Mouse (Mus musculus): ENCODE measurements around the gene Atad1. TPM values are rescaled to one million over a fixed set of nuclear protein-coding genes. Genes with fewer than 3 reads are reported as not detected.

The Atad1 gene
- polyA plus RNA-seq, 1 experiment from 2014 or later = 68.7 TPM

GRCm38 (mm10) chr19:32645939-32646338 is 93.6 kb downstream of the Atad1 start:
- no peak overlapping the region for H3K27ac ChIP-seq (ENCODE audit: low read length)
- no peak overlapping the region for H3K4me3 ChIP-seq (replicated peaks; ENCODE audit: low read length)
- no peaks in the 10 kb centered on the region for H3K27me3 ChIP-seq (ENCODE audit: control insufficient read depth, insufficient read depth, low read length)
- H3K4me2 ChIP-seq (ENCODE audit: low read depth, low read length) = no peak overlapping the region
- 0 out of 2 replicates have a peak, but pooled peaks cover 4% of the 10 kb centered on the region for H3K9me3 ChIP-seq (replicated peaks; ENCODE audit: control insufficient read depth, low read length)
- H3K36me3 ChIP-seq (ENCODE audit: control insufficient read depth, insufficient read depth, low read length) = no peaks in the 10 kb centered on the region
- 85% methylated on average over 7 of the region's 7 CpGs for WGBS
- H3K9ac ChIP-seq (ENCODE audit: low read length) = no peak overlapping the region
- H3K4me1 ChIP-seq (ENCODE audit: control insufficient read depth, insufficient read depth, low read length) = no peaks in the 10 kb centered on the region
- ATAC-seq (ENCODE audit: insufficient read depth, low FRiP score) = no peak

- WGBS = 86% methylated on average over 3 of the region's 3 CpGs
- Histone ChIP-seq H3K36me3 (ENCODE audit: control insufficient read depth, insufficient read depth, low read length) (no peaks in the 10 kb centered on the region), H3K9ac (ENCODE audit: low read length) (no peak overlapping the region), H3K4me3 (replicated peaks; ENCODE audit: low read length) (no peak overlapping the region), H3K27me3 (ENCODE audit: control insufficient read depth, insufficient read depth, low read length) (no peaks in the 10 kb centered on the region), H3K4me2 (ENCODE audit: low read depth, low read length) (no peak overlapping the region), H3K9me3 (replicated peaks; ENCODE audit: control insufficient read depth, low read length) (0 out of 2 replicates have a peak, but pooled peaks cover 4% of the 10 kb centered on the region), H3K4me1 (ENCODE audit: control insufficient read depth, insufficient read depth, low read length) (no peaks in the 10 kb centered on the region), H3K27ac (ENCODE audit: low read length) (no peak overlapping the region)
- ATAC-seq (ENCODE audit: insufficient read depth, low FRiP score) = no peak
Observed at GRCm38 (mm10) chr19:32643642-32644041, 95.9 kb downstream of the Atad1 start.

- Histone ChIP-seq H3K36me3 (ENCODE audit: control insufficient read depth, insufficient read depth, low read length) (no peaks in the 10 kb centered on the region), H3K4me1 (ENCODE audit: control insufficient read depth, insufficient read depth, low read length) (no peaks in the 10 kb centered on the region), H3K4me3 (replicated peaks; ENCODE audit: low read length) (no peak overlapping the region), H3K9me3 (replicated peaks; ENCODE audit: control insufficient read depth, low read length) (0 out of 2 replicates have a peak, but pooled peaks cover 4% of the 10 kb centered on the region), H3K9ac (ENCODE audit: low read length) (no peak overlapping the region), H3K27me3 (ENCODE audit: control insufficient read depth, insufficient read depth, low read length) (no peaks in the 10 kb centered on the region), H3K4me2 (ENCODE audit: low read depth, low read length) (no peak overlapping the region), H3K27ac (ENCODE audit: low read length) (no peak overlapping the region)
- WGBS = 84% methylated on average over 8 of the region's 8 CpGs
- no peak for ATAC-seq (ENCODE audit: insufficient read depth, low FRiP score)
Observed at GRCm38 (mm10) chr19:32641995-32642394, 97.6 kb downstream of the Atad1 start.

- H3K27ac ChIP-seq (ENCODE audit: low read length) = no peak overlapping the region
- no peak overlapping the region for H3K4me3 ChIP-seq (replicated peaks; ENCODE audit: low read length)
- no peak overlapping the region for H3K4me2 ChIP-seq (ENCODE audit: low read depth, low read length)
- 0 out of 2 replicates have a peak, but pooled peaks cover 4% of the 10 kb centered on the region for H3K9me3 ChIP-seq (replicated peaks; ENCODE audit: control insufficient read depth, low read length)
- H3K36me3 ChIP-seq (ENCODE audit: control insufficient read depth, insufficient read depth, low read length) = no peaks in the 10 kb centered on the region
- H3K27me3 ChIP-seq (ENCODE audit: control insufficient read depth, insufficient read depth, low read length) = no peaks in the 10 kb centered on the region
- H3K4me1 ChIP-seq (ENCODE audit: control insufficient read depth, insufficient read depth, low read length) = no peaks in the 10 kb centered on the region
- no peak overlapping the region for H3K9ac ChIP-seq (ENCODE audit: low read length)
- ATAC-seq (ENCODE audit: insufficient read depth, low FRiP score) = no peak
- WGBS = 90% methylated on average over 7 of the region's 7 CpGs
Observed at GRCm38 (mm10) chr19:32641535-32641934, 98.1 kb downstream of the Atad1 start.

GRCm38 (mm10) chr19:32638276-32638903 is 101.2 kb downstream of the Atad1 start:
- Histone ChIP-seq H3K36me3 (ENCODE audit: control insufficient read depth, insufficient read depth, low read length) (no peaks in the 10 kb centered on the region), H3K4me2 (ENCODE audit: low read depth, low read length) (no peak overlapping the region), H3K9ac (ENCODE audit: low read length) (no peak overlapping the region), H3K9me3 (replicated peaks; ENCODE audit: control insufficient read depth, low read length) (no peaks in the 10 kb centered on the region), H3K4me3 (replicated peaks; ENCODE audit: low read length) (no peak overlapping the region), H3K27me3 (ENCODE audit: control insufficient read depth, insufficient read depth, low read length) (no peaks in the 10 kb centered on the region), H3K27ac (ENCODE audit: low read length) (no peak overlapping the region), H3K4me1 (ENCODE audit: control insufficient read depth, insufficient read depth, low read length) (no peaks in the 10 kb centered on the region)
- no peak for ATAC-seq (ENCODE audit: insufficient read depth, low FRiP score)
- 46% methylated on average over 13 of the region's 13 CpGs for WGBS

- WGBS = 61% methylated on average over 16 of the region's 16 CpGs
- H3K27ac ChIP-seq (ENCODE audit: low read length) = no peak overlapping the region; the same call in 1 of the 2 replicates
- ATAC-seq (ENCODE audit: insufficient read depth, low FRiP score) = no peak
Observed at GRCm38 (mm10) chr19:32637357-32638275, 102.0 kb downstream of the Atad1 start.

GRCm38 (mm10) chr19:32634916-32635315 is 104.7 kb downstream of the Atad1 start:
- no peaks in the 10 kb centered on the region for H3K27me3 ChIP-seq (ENCODE audit: control insufficient read depth, insufficient read depth, low read length)
- no peak for ATAC-seq (ENCODE audit: insufficient read depth, low FRiP score)
- no peak overlapping the region for H3K4me3 ChIP-seq (replicated peaks; ENCODE audit: low read length)
- 71% methylated on average over 8 of the region's 8 CpGs for WGBS
- no peak overlapping the region for H3K4me2 ChIP-seq (ENCODE audit: low read depth, low read length)
- no peak overlapping the region for H3K9ac ChIP-seq (ENCODE audit: low read length)
- H3K27ac ChIP-seq (ENCODE audit: low read length) = no peak overlapping the region
- H3K4me1 ChIP-seq (ENCODE audit: control insufficient read depth, insufficient read depth, low read length) = no peaks in the 10 kb centered on the region
- no peaks in the 10 kb centered on the region for H3K9me3 ChIP-seq (replicated peaks; ENCODE audit: control insufficient read depth, low read length)
- H3K36me3 ChIP-seq (ENCODE audit: control insufficient read depth, insufficient read depth, low read length) = no peaks in the 10 kb centered on the region

More at GRCm38 (mm10) chr19:32637357-32638275, 102.0 kb downstream of the Atad1 start:
- Histone ChIP-seq H3K4me3 (replicated peaks; ENCODE audit: low read length) (no peak overlapping the region), H3K9ac (ENCODE audit: low read length) (no peak overlapping the region), H3K27me3 (ENCODE audit: control insufficient read depth, insufficient read depth, low read length) (no peaks in the 10 kb centered on the region), H3K9me3 (replicated peaks; ENCODE audit: control insufficient read depth, low read length) (no peaks in the 10 kb centered on the region), H3K4me1 (ENCODE audit: control insufficient read depth, insufficient read depth, low read length) (no peaks in the 10 kb centered on the region), H3K36me3 (ENCODE audit: control insufficient read depth, insufficient read depth, low read length) (no peaks in the 10 kb centered on the region), H3K4me2 (ENCODE audit: low read depth, low read length) (no peak overlapping the region)

GRCm38 (mm10) chr19:32628572-32629132 is 110.9 kb downstream of the Atad1 start:
- no peak overlapping the region for H3K4me2 ChIP-seq (ENCODE audit: low read depth, low read length)
- H3K9ac ChIP-seq (ENCODE audit: low read length) = no peak overlapping the region
- no peak for ATAC-seq (ENCODE audit: insufficient read depth, low FRiP score)
- no peaks in the 10 kb centered on the region for H3K36me3 ChIP-seq (ENCODE audit: control insufficient read depth, insufficient read depth, low read length)
- H3K27ac ChIP-seq (ENCODE audit: low read length) = no peak overlapping the region
- H3K27me3 ChIP-seq (ENCODE audit: control insufficient read depth, insufficient read depth, low read length) = no peaks in the 10 kb centered on the region
- no peak overlapping the region for H3K4me3 ChIP-seq (replicated peaks; ENCODE audit: low read length)
- WGBS = 77% methylated on average over 7 of the region's 7 CpGs
- no peaks in the 10 kb centered on the region for H3K4me1 ChIP-seq (ENCODE audit: control insufficient read depth, insufficient read depth, low read length)
- H3K9me3 ChIP-seq (replicated peaks; ENCODE audit: control insufficient read depth, low read length) = no peaks in the 10 kb centered on the region

- 67% methylated on average over 4 of the region's 4 CpGs for WGBS
Observed at GRCm38 (mm10) chr19:32627631-32628030, 112.0 kb downstream of the Atad1 start.

More at GRCm38 (mm10) chr19:32627631-32628030, 112.0 kb downstream of the Atad1 start:
- Histone ChIP-seq H3K27ac (ENCODE audit: low read length) (no peak overlapping the region), H3K4me2 (ENCODE audit: low read depth, low read length) (no peak overlapping the region), H3K36me3 (ENCODE audit: control insufficient read depth, insufficient read depth, low read length) (no peaks in the 10 kb centered on the region), H3K4me3 (replicated peaks; ENCODE audit: low read length) (no peak overlapping the region), H3K27me3 (ENCODE audit: control insufficient read depth, insufficient read depth, low read length) (no peaks in the 10 kb centered on the region), H3K9me3 (replicated peaks; ENCODE audit: control insufficient read depth, low read length) (no peaks in the 10 kb centered on the region), H3K9ac (ENCODE audit: low read length) (no peak overlapping the region), H3K4me1 (ENCODE audit: control insufficient read depth, insufficient read depth, low read length) (no peaks in the 10 kb centered on the region)
- no peak for ATAC-seq (ENCODE audit: insufficient read depth, low FRiP score)
